Mouse (Mus musculus): Measurements from ENCODE around the gene P3h3.

DNA sequence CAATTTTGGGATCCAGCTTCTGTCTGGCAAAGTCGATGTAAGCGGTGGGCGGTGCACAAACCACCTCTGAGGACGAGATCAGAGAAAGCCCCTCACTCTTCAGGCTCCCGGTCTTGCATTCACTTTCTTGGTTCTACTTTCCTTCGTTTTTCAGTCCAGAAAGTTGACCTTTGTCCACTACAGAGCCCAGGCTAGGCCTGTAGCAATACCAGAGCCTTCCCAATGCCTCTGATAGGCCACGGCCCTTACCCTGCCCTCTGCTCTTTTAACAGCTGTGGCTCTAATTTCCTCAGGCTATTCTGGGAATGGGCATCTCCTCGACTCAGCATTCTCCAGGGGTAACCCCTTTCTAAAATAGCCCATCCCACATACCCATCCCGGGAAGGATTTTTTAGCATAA is 44.7 kb downstream of the P3h3 start:
- no peak for TF ChIP-seq POLR2A (IDR thresholded peaks at IDR 0.05; ENCODE audit: extremely low read depth, insufficient read depth, low read length)
- TF ChIP-seq CTCF (IDR thresholded peaks at IDR 0.05; ENCODE audit: low read depth, low read length), result no peak

Data from liver, adult 2 months (tissue).